22 mouse cellular contexts compared by ENCODE assay signal in the genomic region with DNA sequence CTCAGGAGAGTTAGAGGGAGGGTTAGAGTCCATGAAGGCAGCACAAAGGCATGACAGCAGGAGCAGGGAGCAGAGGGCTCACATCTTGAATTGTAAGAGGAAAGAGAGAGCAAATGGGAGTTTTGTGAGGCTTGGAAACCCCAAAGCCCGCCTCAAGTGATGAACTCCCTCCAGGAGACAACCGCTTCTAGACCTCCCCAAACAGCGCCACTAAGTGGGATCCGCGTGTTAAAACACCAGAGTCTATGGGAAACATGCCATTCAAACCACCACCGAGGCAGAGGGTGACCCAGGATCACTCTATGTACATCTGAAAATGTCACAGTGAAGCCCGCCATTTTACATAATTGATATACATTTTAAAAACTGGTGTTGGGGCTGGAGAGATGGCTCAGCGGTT. TPM values are rescaled to one million over a fixed set of nuclear protein-coding genes. Genes with fewer than 3 reads are reported as not detected.
DNase-seq lines count a peak whose midpoint lies in the region; TF ChIP-seq lines count a peak whose summit lies in the region.
"Had no signal": no experiment of that assay in that cellular context is flagged by ENCODE, and none has a peak within 500 bp of the region (broad histone marks: within the 10 kb centered on the region; RNA-seq: fewer than 3 reads in every experiment).

No protein-coding gene starts in this region.

- no peak overlapping the region for H3K27ac ChIP-seq in ES-Bruce4 (ENCODE audit: insufficient read depth, low read length)
- H3K27ac ChIP-seq: embryonic facial prominence, embryonic 13.5 days; embryonic facial prominence, embryonic 15.5 days; forebrain, embryonic 10.5 days; forebrain, embryonic 12.5 days had no signal

- H3K36me3 ChIP-seq in ES-Bruce4 (ENCODE audit: control insufficient read depth, insufficient read depth, low read length, poor library complexity, severe bottlenecking), result no peaks in the 10 kb centered on the region
- H3K36me3 ChIP-seq: embryonic facial prominence, embryonic 13.5 days; embryonic facial prominence, embryonic 15.5 days; forebrain, embryonic 10.5 days; forebrain, embryonic 12.5 days; G1E had no signal

- DNase-seq in ES-CJ7 (ENCODE audit: low read depth, low spot score) (peak; percentile 64), R1 (ENCODE audit: low read depth, low spot score) (peak; percentile 62)
- no peak for DNase-seq in thymus, postnatal 25 days
- DNase-seq in ovary, postnatal 14 days (ENCODE audit: low spot score), result no peak
- no peak for DNase-seq in kidney, postnatal 25 days
- DNase-seq: adrenal gland, adult 2 months; adrenal gland, postnatal 10 days; adrenal gland, postnatal 25 days; cerebellum, adult 11 months; cerebellum, adult 18-20 months; cerebellum, adult 8-10 months; cerebellum, adult 9-11 months; cerebellum, postnatal 14 days; cerebellum, postnatal 36 days; embryo, embryonic 11 days had no signal

- no peak for TF ChIP-seq EP300 in ES-Bruce4 (IDR thresholded peaks at IDR 0.05; ENCODE audit: insufficient read depth, low read depth, low read length)

- H3K9ac ChIP-seq in ES-Bruce4 (ENCODE audit: low read depth, poor library complexity, severe bottlenecking), result no peak overlapping the region
- H3K9ac ChIP-seq: embryonic facial prominence, embryonic 13.5 days; embryonic facial prominence, embryonic 15.5 days; forebrain, embryonic 12.5 days had no signal

- no peak for TF ChIP-seq POLR2A in ES-Bruce4 (IDR thresholded peaks at IDR 0.05; ENCODE audit: insufficient read depth, low read length)

- H3K27me3 ChIP-seq in ES-Bruce4 (ENCODE audit: control insufficient read depth, insufficient read depth, low read length, poor library complexity, severe bottlenecking), result no peaks in the 10 kb centered on the region
- H3K27me3 ChIP-seq: embryonic facial prominence, embryonic 13.5 days; embryonic facial prominence, embryonic 15.5 days; forebrain, embryonic 12.5 days had no signal

- no peak overlapping the region for H3K4me3 ChIP-seq in ES-Bruce4 (ENCODE audit: low read depth, low read length)
- H3K4me3 ChIP-seq: embryonic facial prominence, embryonic 13.5 days; embryonic facial prominence, embryonic 15.5 days; erythroblast, embryonic 14.5 days; forebrain, embryonic 10.5 days; forebrain, embryonic 12.5 days had no signal

- no peaks in the 10 kb centered on the region for H3K4me1 ChIP-seq in ES-Bruce4 (ENCODE audit: control insufficient read depth, insufficient read depth, low read length)
- H3K4me1 ChIP-seq: embryonic facial prominence, embryonic 13.5 days; embryonic facial prominence, embryonic 15.5 days; forebrain, embryonic 12.5 days had no signal

- TF ChIP-seq CTCF in ES-Bruce4 (IDR thresholded peaks at IDR 0.05; ENCODE audit: low read depth, low read length), result peak; percentile 22

- no peaks in the 10 kb centered on the region for H3K9me3 ChIP-seq in ES-Bruce4 (replicated peaks; ENCODE audit: control insufficient read depth, insufficient read depth, low read length, poor library complexity, severe bottlenecking)
- H3K9me3 ChIP-seq: embryonic facial prominence, embryonic 13.5 days; embryonic facial prominence, embryonic 15.5 days; forebrain, embryonic 10.5 days; forebrain, embryonic 12.5 days; G1E had no signal

RNA-seq across cellular contexts. Expression of gene Bicdl1, which starts 26.1 kb away (rescaled TPM):
- polyA plus RNA-seq in ES-Bruce4 (2011; ENCODE audit: insufficient read depth, insufficient read length, low read depth, missing spikeins), result 32.3 and 34.0 TPM in 2 replicates

Comparison
In these comparisons a context has a peak if more than half of its experiments do, and no peak if none do; other contexts are left out.
1. DNase-seq: peak in ES-CJ7 (single experiment) and R1 (single experiment); none in thymus, postnatal 25 days (single experiment), ovary, postnatal 14 days (single experiment) and kidney, postnatal 25 days (0 of 2).